Mouse (Mus musculus) left cerebral cortex, adult 2 months (tissue): ENCODE results near the gene Itga4. TPM values are rescaled to one million over a fixed set of nuclear protein-coding genes. Genes with fewer than 3 reads are reported as not detected.

Experiments used
- DNase-seq, 2 experiments: peaks; one replicate each; pipeline ENCODE4 v3.0.0; 2021 to 2022; ENCODE audit warnings: low spot score in 2 of 2, mixed read lengths in 1 of 2; ENCODE audit errors: extremely low spot score in 1 of 2
- H3K27ac ChIP-seq: fragments of 200-600 bp; 2 replicates; pipeline ENCODE4 v1.8.1; 2022
- H3K4me3 ChIP-seq: fragments of 200-600 bp; 2 replicates; pipeline ENCODE4 v1.8.1; 2022
- CTCF ChIP-seq: fragments of 200-600 bp; IDR thresholded peaks from 2 replicates; pipeline ENCODE4 v1.8.1; 2022; ENCODE audit warnings: antibody characterized with exemption, mild to moderate bottlenecking, moderate library complexity
- intact Hi-C: fragments of 180-260 bp; cut with DNase I; formaldehyde crosslinking; loops from one replicate; pipeline ENCODE4 v1.15.1; 2025
- total RNA-seq, 2 experiments: library from RNA; stranded (reverse); gene quantifications; 2 replicates each; pipeline ENCODE4 v1.2.3; 2021

Itga4 gene
- total RNA-seq, 2 experiments from 2014 or later: 10.6 to 11.2 TPM

DNA sequence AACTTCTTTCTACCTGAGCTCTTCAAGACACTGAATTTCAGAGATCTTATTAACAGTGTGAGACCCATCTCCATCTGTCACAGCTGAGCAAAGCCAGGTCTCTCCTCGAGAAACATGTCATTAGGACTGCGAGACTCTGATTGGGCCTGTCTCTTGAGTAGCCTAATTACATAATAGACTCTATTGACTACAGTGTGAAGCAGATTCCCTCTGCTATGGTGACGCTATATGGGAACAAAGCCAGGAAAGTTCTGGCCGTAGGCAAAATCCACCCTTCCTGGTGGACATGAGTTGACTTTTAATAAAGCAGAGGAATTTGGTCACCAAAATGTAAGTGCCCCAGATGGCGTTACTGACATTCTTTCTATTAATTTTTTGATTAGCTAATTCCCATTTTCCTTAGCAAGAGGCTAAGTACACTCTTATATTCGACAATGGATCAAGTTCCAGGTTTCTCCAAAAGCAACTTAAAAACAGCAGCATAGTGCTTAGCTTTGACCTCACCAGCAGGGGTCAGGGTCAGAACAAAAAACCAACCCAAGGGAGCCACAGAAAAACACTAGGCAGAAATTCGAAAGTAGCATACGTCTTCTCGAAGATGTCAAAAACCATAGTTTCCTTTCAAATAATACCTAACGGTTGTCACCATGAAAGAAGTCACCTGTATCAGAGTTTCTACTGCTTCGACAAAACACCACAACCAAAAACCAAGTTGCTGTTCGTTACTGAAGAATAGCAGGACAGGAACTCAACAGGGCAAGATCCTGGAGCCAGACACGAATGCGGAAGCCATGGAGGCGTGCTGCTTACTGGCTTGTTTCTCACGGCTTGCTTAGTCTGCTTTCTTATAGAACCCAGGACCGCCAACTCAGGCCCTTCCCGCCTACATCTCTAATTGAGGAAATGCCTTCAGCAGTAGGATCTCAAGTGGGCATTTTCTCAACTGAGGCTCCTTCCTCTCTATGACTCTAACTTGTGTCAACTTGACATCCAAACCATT is 112.5 kb downstream of the Itga4 start:
- TF ChIP-seq CTCF: peak; percentile 26
- no peak overlapping the region for H3K4me3 ChIP-seq
- no peak overlapping the region for H3K27ac ChIP-seq
- DNase-seq: no peak
- intact Hi-C loops: no loop called here

DNA sequence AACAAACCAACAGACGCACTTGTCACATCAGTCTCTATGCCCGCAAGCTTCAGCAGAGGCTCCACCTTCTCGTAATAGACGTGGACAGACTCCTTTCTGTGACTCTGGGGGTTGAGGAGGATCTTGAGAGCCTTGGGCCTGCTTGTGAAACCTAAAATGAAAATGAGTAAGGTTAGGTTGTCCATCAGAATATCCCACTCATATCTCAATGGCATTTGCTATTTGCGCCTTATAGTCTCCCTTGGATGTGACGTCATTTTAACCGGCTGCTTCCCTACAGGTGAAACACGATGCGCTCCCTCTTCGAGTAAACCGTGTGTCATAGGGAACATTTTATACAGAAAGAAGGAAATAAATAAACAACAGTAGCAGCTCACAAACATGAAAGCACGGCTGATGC is 113.4 kb downstream of the Itga4 start:
- TF ChIP-seq CTCF: no peak
- no peak overlapping the region for H3K27ac ChIP-seq
- DNase-seq: no peak
- no peak overlapping the region for H3K4me3 ChIP-seq
- intact Hi-C loops: no loop called here

DNA sequence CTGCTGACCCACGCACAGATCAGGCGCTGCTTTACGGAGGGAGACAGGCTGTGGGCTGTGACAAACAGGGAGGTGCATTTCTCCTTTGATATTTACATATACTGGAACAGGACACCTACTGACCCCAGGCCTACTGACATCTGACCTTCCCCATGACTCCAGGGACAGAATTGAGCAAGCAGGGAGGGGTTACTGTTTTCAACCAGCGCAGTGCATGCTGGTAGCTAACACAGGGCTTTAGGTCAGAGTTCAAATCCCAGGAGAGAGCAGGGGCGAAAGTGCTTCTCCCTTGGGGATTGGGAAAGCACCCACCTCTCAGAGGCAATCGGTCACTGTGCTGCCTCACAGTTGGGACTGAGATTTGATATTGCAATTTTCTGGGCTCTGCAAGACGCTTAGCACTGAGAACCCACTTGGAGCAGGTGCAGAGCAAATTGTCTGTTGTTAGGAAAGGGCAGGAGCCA is 113.9 kb downstream of the Itga4 start:
- no peak for DNase-seq
- no peak overlapping the region for H3K27ac ChIP-seq
- no peak for TF ChIP-seq CTCF
- H3K4me3 ChIP-seq: no peak overlapping the region
- intact Hi-C loops: no loop called here

DNA sequence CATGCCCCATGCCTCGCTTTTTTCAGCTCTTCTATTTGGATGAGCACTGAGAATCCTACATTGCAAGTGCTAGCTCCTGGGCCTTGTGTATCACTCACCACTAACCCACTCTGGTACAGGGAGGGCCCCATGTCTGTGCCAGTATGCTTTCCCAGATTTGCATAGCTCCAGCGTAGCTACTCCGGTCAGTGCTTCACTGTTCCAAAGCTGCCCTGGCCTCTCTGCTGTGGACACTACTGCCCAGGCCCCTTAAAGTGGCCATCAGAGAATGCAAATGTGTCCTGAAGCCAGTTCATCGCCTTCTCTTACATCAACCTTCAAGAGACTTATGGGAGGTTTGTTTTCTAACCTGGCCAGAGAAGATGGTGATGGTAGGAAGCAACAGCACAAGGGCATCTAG is 114.7 kb downstream of the Itga4 start:
- H3K27ac ChIP-seq: no peak overlapping the region
- no peak for TF ChIP-seq CTCF
- DNase-seq: no peak
- intact Hi-C loops: loop anchor here (2.0 to 10.0 kb wide), 2 partner anchors 129 to 405 kb away; no protein-coding TSS in a partner anchor
- H3K4me3 ChIP-seq: no peak overlapping the region

DNA sequence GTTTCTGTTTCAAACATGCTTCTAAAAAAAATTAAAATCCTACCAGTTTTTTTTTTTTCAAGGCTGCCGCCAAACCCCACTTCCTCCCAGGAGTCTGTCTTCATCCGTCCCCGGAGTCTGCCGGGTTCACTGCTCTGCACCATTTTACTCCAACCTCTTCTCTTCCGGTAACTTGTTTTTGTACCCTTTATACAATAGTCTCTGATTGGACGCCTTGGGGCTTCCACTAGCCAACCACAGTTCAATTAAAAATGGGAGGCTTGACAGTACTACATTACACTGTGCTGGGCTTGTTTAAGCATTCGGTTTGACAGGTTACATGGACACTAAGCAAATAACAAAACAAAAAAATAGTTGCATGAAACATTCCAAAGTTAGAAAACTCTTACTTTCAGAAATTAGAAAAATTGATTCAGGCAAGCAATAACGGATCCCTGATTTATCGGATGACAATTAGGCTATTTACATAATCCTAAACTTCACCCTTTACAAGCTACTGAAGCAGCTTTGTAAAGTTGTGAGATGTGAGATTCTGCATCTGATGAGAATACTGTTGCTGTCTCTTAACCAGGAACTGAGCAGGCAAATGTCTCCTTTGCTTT is 115.6 kb downstream of the Itga4 start:
- TF ChIP-seq CTCF: no peak
- no peak for DNase-seq
- intact Hi-C loops: loop anchor here (2.0 to 10.0 kb wide), 2 partner anchors 128 to 404 kb away; no protein-coding TSS in a partner anchor
- no peak overlapping the region for H3K27ac ChIP-seq
- peak overlapping the region; percentile 34 for H3K4me3 ChIP-seq

DNA sequence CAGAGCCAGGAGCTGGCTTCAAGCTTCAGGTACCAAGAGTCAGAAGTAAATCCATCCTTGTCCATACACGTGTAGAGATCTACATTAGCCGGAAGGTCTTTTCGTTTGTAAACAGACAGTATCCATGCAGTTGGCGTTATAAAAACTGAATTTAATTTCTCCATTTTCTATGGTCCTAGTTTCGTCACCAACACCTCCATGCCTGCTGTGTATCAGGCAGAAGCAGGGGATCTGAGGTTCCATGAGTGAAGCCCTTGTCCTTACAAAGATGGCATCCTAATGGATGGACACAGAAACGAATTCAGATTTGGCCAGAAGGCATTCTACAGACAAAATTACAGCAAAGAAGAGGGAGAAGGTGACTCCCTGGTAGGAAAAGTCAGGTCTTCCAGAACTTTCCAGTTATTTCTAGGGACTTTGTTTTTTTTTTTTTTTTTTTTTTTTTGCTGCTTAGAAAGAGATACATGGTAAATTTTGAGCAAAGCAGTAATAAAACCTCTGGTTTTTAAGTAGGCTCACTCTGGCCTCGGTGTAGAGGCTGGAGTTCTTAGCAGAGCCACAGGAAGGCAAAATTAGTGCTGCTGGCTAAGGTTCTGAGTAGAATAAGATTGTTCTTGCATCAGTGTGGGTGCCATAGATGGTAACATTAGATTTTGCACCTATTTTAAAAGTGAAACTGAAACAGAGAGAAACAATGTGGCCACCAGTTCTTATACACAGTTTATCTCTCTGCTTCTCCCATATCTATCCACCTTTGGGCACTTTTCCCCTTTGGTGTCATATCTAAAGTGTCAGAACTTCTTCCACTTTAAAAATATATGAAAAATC is 116.3 kb downstream of the Itga4 start:
- intact Hi-C loops: loop anchor here (2.0 to 10.0 kb wide), 2 partner anchors 127 to 403 kb away; no protein-coding TSS in a partner anchor
- no peak for TF ChIP-seq CTCF
- no peak for DNase-seq
- H3K27ac ChIP-seq: no peak overlapping the region
- H3K4me3 ChIP-seq: no peak overlapping the region

DNA sequence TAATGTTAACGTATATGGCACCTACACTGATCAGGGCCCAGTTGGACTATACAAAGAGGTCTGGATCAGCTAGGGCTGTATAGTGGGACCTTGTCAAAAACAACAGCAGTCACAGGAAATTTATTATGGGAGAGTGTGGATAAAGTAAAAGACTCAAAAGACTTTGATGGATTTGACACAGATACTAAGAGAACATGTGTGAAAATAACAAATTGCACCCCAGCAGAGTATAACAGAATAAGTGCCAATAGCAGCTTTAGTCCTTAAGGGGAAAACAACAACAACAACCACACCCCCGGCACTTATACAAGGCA is 116.9 kb downstream of the Itga4 start:
- TF ChIP-seq CTCF: no peak
- intact Hi-C loops: loop anchor here (10.0 kb wide), 1 partner anchor 403 kb away; no protein-coding TSS in a partner anchor
- DNase-seq: no peak
- Histone ChIP-seq H3K27ac (no peak overlapping the region), H3K4me3 (no peak overlapping the region)

DNA sequence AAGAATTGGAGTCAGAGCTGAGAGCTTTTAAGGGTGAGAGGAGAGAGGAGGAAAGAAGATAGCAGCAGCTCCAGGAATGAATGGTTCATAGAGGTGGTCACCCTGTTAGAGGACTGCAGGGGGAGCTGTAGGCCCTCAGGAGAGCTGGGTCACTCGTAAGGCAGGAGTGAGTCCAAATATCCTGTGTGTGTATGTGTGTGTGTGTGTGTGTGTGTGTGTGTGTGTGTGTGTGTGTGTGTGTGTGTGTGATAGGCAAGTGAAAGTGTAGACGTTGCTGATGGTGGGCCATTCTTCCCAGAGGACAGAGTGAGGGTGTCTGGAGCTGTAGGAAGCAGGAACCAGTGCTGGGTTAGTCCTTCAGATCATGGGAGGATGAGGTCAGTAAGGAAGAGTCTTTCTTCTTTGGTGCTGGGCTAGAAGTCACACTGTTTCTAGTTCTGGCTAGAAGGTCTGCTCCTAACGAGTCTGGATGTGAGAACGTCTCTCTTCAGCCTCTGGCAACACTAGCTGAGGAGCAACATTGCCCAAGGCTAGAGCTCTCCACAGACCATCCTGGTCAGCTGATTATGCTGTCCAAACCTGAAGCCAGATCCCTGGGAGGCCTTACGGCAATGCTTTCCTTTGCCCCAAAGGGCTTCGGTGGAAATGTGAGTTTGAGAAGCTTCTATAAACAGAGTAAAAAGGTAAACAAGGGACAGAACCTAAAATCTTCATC is 117.4 kb downstream of the Itga4 start:
- no peak for DNase-seq
- Histone ChIP-seq H3K27ac (no peak overlapping the region), H3K4me3 (no peak overlapping the region)
- peak; percentile 40 for TF ChIP-seq CTCF
- intact Hi-C loops: loop anchor here (10.0 kb wide), 1 partner anchor 402 kb away; no protein-coding TSS in a partner anchor

DNA sequence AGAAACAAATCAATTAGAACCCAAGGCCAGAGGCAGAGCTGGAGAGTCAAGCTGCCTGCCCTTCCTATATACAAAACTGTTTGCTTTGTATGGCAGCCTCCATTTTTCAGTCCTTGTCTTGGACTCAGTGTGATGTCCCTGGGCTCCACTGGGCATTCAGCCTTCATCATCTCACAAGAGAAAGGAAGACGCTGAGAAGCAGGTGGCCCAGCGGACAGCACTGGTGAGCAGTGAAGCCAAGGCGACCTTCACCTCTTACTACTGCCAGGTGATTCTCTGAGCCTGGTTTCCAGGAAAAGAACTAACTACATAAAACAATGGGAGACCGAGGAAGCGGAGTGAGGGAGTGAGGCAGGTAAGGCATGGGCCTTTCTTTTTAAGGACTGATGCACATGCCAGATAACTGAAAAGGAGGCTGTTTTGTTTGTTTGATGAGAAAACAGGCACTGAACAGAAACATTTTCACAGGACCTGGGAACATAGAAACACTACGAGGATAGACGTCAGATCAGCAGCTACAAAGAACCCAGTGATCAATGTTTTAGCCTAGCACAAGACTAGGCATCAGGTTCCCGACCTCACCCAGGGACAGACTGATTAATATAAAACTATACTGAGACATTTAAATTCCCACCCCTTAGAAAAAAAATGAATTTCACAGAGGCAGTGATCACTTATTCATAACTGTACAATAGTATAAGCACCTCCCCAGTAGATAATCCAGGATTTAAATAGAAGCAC is 123.3 kb downstream of the Itga4 start:
- H3K4me3 ChIP-seq: no peak overlapping the region
- DNase-seq: no peak
- TF ChIP-seq CTCF: no peak
- intact Hi-C loops: loop anchor here (10.0 kb wide), 1 partner anchor 396 kb away; no protein-coding TSS in a partner anchor
- H3K27ac ChIP-seq: no peak overlapping the region
